Mouse (Mus musculus) cerebral cortex, adult 2 months (tissue): Measurements from ENCODE around the gene Csn3.

Experiments used
- WGBS: fragments of 180-500 bp; shearing (Covaris S2); methylation state at CpG from one replicate; pipeline ENCODE4 v1.1.7; 2018; 5-methylcytosine and 5-hydroxymethylcytosine counted together

Gene Csn3

GRCm38 (mm10) chr5:87925372-87925771 lies at the start of gene Csn3:
Gene Csn3 (plus strand): TSS chr5:87925579.
- WGBS = 48% methylated on average over 5 of the region's 5 CpGs

- WGBS = 91% methylated on average over 1 of the region's 1 CpGs
These were observed 40.6 kb upstream of the Csn3 start, which contains the start of gene Odam for GRCm38 (mm10) chr5:87884729-87885128. Gene Odam (plus strand): TSS chr5:87885029.

- WGBS = 72% methylated on average over 1 of the region's 1 CpGs
These were observed 6.2 kb downstream of the Csn3 start for GRCm38 (mm10) chr5:87931603-87932002.

- 28% methylated on average over 3 of the region's 3 CpGs for WGBS
These were observed 15.4 kb downstream of the Csn3 start for GRCm38 (mm10) chr5:87940752-87941151.

GRCm38 (mm10) chr5:87969201-87969600 lies 43.8 kb downstream of the Csn3 start, which contains the start of the genes 2310003L06Rik and Gm28434:
Gene 2310003L06Rik (plus strand): TSS chr5:87969459.
Gene Gm28434 (plus strand): TSS chr5:87969517.
- 49% methylated on average over 2 of the region's 2 CpGs for WGBS

GRCm38 (mm10) chr5:87979139-87979538 lies 53.8 kb downstream of the Csn3 start, which contains the start of gene Cabs1:
Gene Cabs1 (plus strand): TSS chr5:87979439.
- 84% methylated on average over 3 of the region's 3 CpGs for WGBS
